Mouse (Mus musculus) G1E-ER4 (cell line): ENCODE results near the gene Rorc. TPM values are rescaled to one million over a fixed set of nuclear protein-coding genes. Genes with fewer than 3 reads are reported as not detected.

Experiments used
- GATA1 ChIP-seq: IDR thresholded peaks from one replicate; pipeline ENCODE4 v1.8.0; 2012; ENCODE audit warnings: low read length, inconsistent platforms
- polyA plus RNA-seq: library from polyadenylated mRNA; stranded (reverse); fragments of >175 nt; gene quantifications from 2 replicates; pipeline ENCODE4 v1.2.3, GENCODE M21; 2012

Gene Rorc
- polyA plus RNA-seq, 1 experiment = not detected

GRCm38 (mm10) chr3:94393049-94393448, 20.5 kb downstream of the Rorc start:
- TF ChIP-seq GATA1 = no peak

- TF ChIP-seq GATA1 = no peak
Observed at GRCm38 (mm10) chr3:94396336-94396735, 23.7 kb downstream of the Rorc start.

- TF ChIP-seq GATA1 = no peak
Observed at GRCm38 (mm10) chr3:94396851-94397250, 24.3 kb downstream of the Rorc start.

- TF ChIP-seq GATA1 = no peak
Observed at GRCm38 (mm10) chr3:94398217-94398616, 25.6 kb downstream of the Rorc start, which contains the start of gene Lingo4. Gene Lingo4, plus strand, starts transcription at chr3:94398517.

GRCm38 (mm10) chr3:94398943-94399481, 26.4 kb downstream of the Rorc start:
- TF ChIP-seq GATA1 = no peak

- TF ChIP-seq GATA1 = no peak
Observed at GRCm38 (mm10) chr3:94399663-94400310, 27.2 kb downstream of the Rorc start.

- TF ChIP-seq GATA1 = no peak
Observed at GRCm38 (mm10) chr3:94402451-94402850, 29.9 kb downstream of the Rorc start.

- no peak for TF ChIP-seq GATA1
Observed at GRCm38 (mm10) chr3:94404366-94405054, 31.9 kb downstream of the Rorc start.

- no peak for TF ChIP-seq GATA1
Observed at GRCm38 (mm10) chr3:94405561-94405960, 33.0 kb downstream of the Rorc start.

GRCm38 (mm10) chr3:94412530-94412929, 39.9 kb downstream of the Rorc start:
- TF ChIP-seq GATA1 = no peak

- no peak for TF ChIP-seq GATA1
Observed at GRCm38 (mm10) chr3:94413031-94413679, 40.6 kb downstream of the Rorc start, which contains the start of gene Tdrkh. Gene Tdrkh, plus strand, starts transcription at chr3:94413273.

GRCm38 (mm10) chr3:94430980-94431379, 58.4 kb downstream of the Rorc start:
- TF ChIP-seq GATA1 = peak; percentile 12

- TF ChIP-seq GATA1 = no peak
Observed at GRCm38 (mm10) chr3:94434305-94434704, 61.7 kb downstream of the Rorc start.

GRCm38 (mm10) chr3:94436420-94436819, 63.8 kb downstream of the Rorc start:
- TF ChIP-seq GATA1 = no peak

GRCm38 (mm10) chr3:94441182-94441581, 68.6 kb downstream of the Rorc start:
- TF ChIP-seq GATA1 = no peak

- no peak for TF ChIP-seq GATA1
Observed at GRCm38 (mm10) chr3:94442951-94443596, 70.5 kb downstream of the Rorc start, which contains the start of gene Mrpl9. Gene Mrpl9, plus strand, starts transcription at chr3:94443318.
